Mouse (Mus musculus): ENCODE results near the gene Gss. TPM values are rescaled to one million over a fixed set of nuclear protein-coding genes. Genes with fewer than 3 reads are reported as not detected.
"Not testable (repeated sequence)": the region's sequence is repeated elsewhere in the genome, so short reads cannot be mapped to it uniquely, and the experiment has no call there.

Gene Gss
- polyA plus RNA-seq, 1 experiment from 2014 or later, result 47.9 TPM

- Histone ChIP-seq H3K9me3 (ENCODE audit: control insufficient read depth, low read length) (no peaks in the 10 kb centered on the region), H3K36me3 (ENCODE audit: control insufficient read depth, insufficient read depth, low read length) (no peaks in the 10 kb centered on the region), H3K4me3 (ENCODE audit: low read depth, low read length) (no peak overlapping the region), H3K4me2 (replicated peaks; ENCODE audit: low read depth) (no peak overlapping the region), H3K4me1 (replicated peaks; ENCODE audit: control insufficient read depth, insufficient read depth) (no peaks in the 10 kb centered on the region), H3K9ac (ENCODE audit: low read length) (no peak overlapping the region), H3K27ac (replicated peaks) (no peak overlapping the region; the same call in 1 of the 2 replicates), H3K27me3 (ENCODE audit: control insufficient read depth, insufficient read depth, low read length) (no peaks in the 10 kb centered on the region)
- TF ChIP-seq EP300 (optimal IDR thresholded peaks at IDR 0.05) (no peak), CTCF (IDR thresholded peaks at IDR 0.05; ENCODE audit: low read depth) (no peak)
- ATAC-seq (ENCODE audit: low FRiP score, low TSS enrichment), result no peak
- DNase-seq (ENCODE audit: low spot score), result no peak
These were observed 40.3 kb downstream of the Gss start for GRCm38 (mm10) chr2:155552336-155552735.

- ATAC-seq (ENCODE audit: low FRiP score, low TSS enrichment) (no peak), DNase-seq (ENCODE audit: low spot score) (no peak)
- no peaks in the 10 kb centered on the region for H3K4me1 ChIP-seq (replicated peaks; ENCODE audit: control insufficient read depth, insufficient read depth)
- H3K27me3 ChIP-seq (ENCODE audit: control insufficient read depth, insufficient read depth, low read length), result no peaks in the 10 kb centered on the region
- 72% methylated on average over 1 of the region's 1 CpGs for WGBS
- no peak overlapping the region for H3K4me3 ChIP-seq (ENCODE audit: low read depth, low read length)
- no peak overlapping the region for H3K9ac ChIP-seq (ENCODE audit: low read length)
- no peak for TF ChIP-seq CTCF (IDR thresholded peaks at IDR 0.05; ENCODE audit: low read depth)
- TF ChIP-seq EP300 (optimal IDR thresholded peaks at IDR 0.05), result no peak
- H3K36me3 ChIP-seq (ENCODE audit: control insufficient read depth, insufficient read depth, low read length), result no peaks in the 10 kb centered on the region
- H3K27ac ChIP-seq (replicated peaks), result no peak overlapping the region
- no peaks in the 10 kb centered on the region for H3K9me3 ChIP-seq (ENCODE audit: control insufficient read depth, low read length)
- H3K4me2 ChIP-seq (replicated peaks; ENCODE audit: low read depth), result no peak overlapping the region
These were observed 45.7 kb downstream of the Gss start for GRCm38 (mm10) chr2:155546955-155547354.

- H3K36me3 ChIP-seq (ENCODE audit: control insufficient read depth, insufficient read depth, low read length), result no peaks in the 10 kb centered on the region
- H3K4me2 ChIP-seq (replicated peaks; ENCODE audit: low read depth), result no peak overlapping the region
- TF ChIP-seq CTCF (IDR thresholded peaks at IDR 0.05; ENCODE audit: low read depth) (no peak), EP300 (optimal IDR thresholded peaks at IDR 0.05) (no peak)
- ATAC-seq (ENCODE audit: low FRiP score, low TSS enrichment) (no peak), DNase-seq (ENCODE audit: low spot score) (no peak)
- 46% methylated on average over 6 of the region's 6 CpGs for WGBS
- no peaks in the 10 kb centered on the region for H3K9me3 ChIP-seq (ENCODE audit: control insufficient read depth, low read length)
- no peak overlapping the region for H3K4me3 ChIP-seq (ENCODE audit: low read depth, low read length)
- no peaks in the 10 kb centered on the region for H3K27me3 ChIP-seq (ENCODE audit: control insufficient read depth, insufficient read depth, low read length)
- H3K9ac ChIP-seq (ENCODE audit: low read length), result no peak overlapping the region
- no peaks in the 10 kb centered on the region for H3K4me1 ChIP-seq (replicated peaks; ENCODE audit: control insufficient read depth, insufficient read depth)
- no peak overlapping the region for H3K27ac ChIP-seq (replicated peaks)
These were observed 51.7 kb downstream of the Gss start for GRCm38 (mm10) chr2:155540822-155541458.

- H3K4me1 ChIP-seq (replicated peaks; ENCODE audit: control insufficient read depth, insufficient read depth), result no peaks in the 10 kb centered on the region
- H3K4me3 ChIP-seq (ENCODE audit: low read depth, low read length), result no peak overlapping the region
- H3K4me2 ChIP-seq (replicated peaks; ENCODE audit: low read depth), result no peak overlapping the region
- TF ChIP-seq CTCF (IDR thresholded peaks at IDR 0.05; ENCODE audit: low read depth), result no peak
- TF ChIP-seq EP300 (optimal IDR thresholded peaks at IDR 0.05), result no peak
- no peak overlapping the region for H3K27ac ChIP-seq (replicated peaks)
- no peaks in the 10 kb centered on the region for H3K9me3 ChIP-seq (ENCODE audit: control insufficient read depth, low read length)
- H3K27me3 ChIP-seq (ENCODE audit: control insufficient read depth, insufficient read depth, low read length), result no peaks in the 10 kb centered on the region
- ATAC-seq (ENCODE audit: low FRiP score, low TSS enrichment), result no peak
- H3K9ac ChIP-seq (ENCODE audit: low read length), result no peak overlapping the region
- no peak for DNase-seq (ENCODE audit: low spot score)
- H3K36me3 ChIP-seq (ENCODE audit: control insufficient read depth, insufficient read depth, low read length), result no peaks in the 10 kb centered on the region
These were observed 52.9 kb downstream of the Gss start for GRCm38 (mm10) chr2:155539696-155540095.

- H3K9me3 ChIP-seq (ENCODE audit: control insufficient read depth, low read length); DNase-seq (ENCODE audit: low spot score); ATAC-seq (ENCODE audit: low FRiP score, low TSS enrichment); H3K27ac ChIP-seq (replicated peaks); H3K9ac ChIP-seq (ENCODE audit: low read length); H3K27me3 ChIP-seq (ENCODE audit: control insufficient read depth, insufficient read depth, low read length); H3K4me1 ChIP-seq (replicated peaks; ENCODE audit: control insufficient read depth, insufficient read depth); H3K4me2 ChIP-seq (replicated peaks; ENCODE audit: low read depth); H3K4me3 ChIP-seq (ENCODE audit: low read depth, low read length); H3K36me3 ChIP-seq (ENCODE audit: control insufficient read depth, insufficient read depth, low read length): not testable (repeated sequence)
- WGBS, result 76% methylated on average over 12 of the region's 19 CpGs
These were observed 54.0 kb downstream of the Gss start for GRCm38 (mm10) chr2:155538463-155539057.

- Histone ChIP-seq H3K4me2 (replicated peaks; ENCODE audit: low read depth) (no peak overlapping the region), H3K9ac (ENCODE audit: low read length) (no peak overlapping the region), H3K36me3 (ENCODE audit: control insufficient read depth, insufficient read depth, low read length) (no peaks in the 10 kb centered on the region), H3K27ac (replicated peaks) (no peak overlapping the region), H3K9me3 (ENCODE audit: control insufficient read depth, low read length) (no peaks in the 10 kb centered on the region), H3K4me1 (replicated peaks; ENCODE audit: control insufficient read depth, insufficient read depth) (no peaks in the 10 kb centered on the region), H3K27me3 (ENCODE audit: control insufficient read depth, insufficient read depth, low read length) (no peaks in the 10 kb centered on the region), H3K4me3 (ENCODE audit: low read depth, low read length) (no peak overlapping the region)
- no peak for DNase-seq (ENCODE audit: low spot score)
- 70% methylated on average over 5 of the region's 5 CpGs for WGBS
- TF ChIP-seq EP300 (optimal IDR thresholded peaks at IDR 0.05), result no peak
- TF ChIP-seq CTCF (IDR thresholded peaks at IDR 0.05; ENCODE audit: low read depth), result no peak
- 0 out of 2 replicates have a peak, but pooled peaks have one; percentile 35 for ATAC-seq (ENCODE audit: low FRiP score, low TSS enrichment)
These were observed 54.7 kb downstream of the Gss start for GRCm38 (mm10) chr2:155537761-155538462.

All from stomach, postnatal 0 days (tissue).